Mouse (Mus musculus): ENCODE measurements at regions not wholly inside any gene's neighbourhood (a gene's known extent, or its start where the extent isn't known, plus 50 kb on each side); places are given as distances from the start of the nearest gene placed in this dataset.

DNA sequence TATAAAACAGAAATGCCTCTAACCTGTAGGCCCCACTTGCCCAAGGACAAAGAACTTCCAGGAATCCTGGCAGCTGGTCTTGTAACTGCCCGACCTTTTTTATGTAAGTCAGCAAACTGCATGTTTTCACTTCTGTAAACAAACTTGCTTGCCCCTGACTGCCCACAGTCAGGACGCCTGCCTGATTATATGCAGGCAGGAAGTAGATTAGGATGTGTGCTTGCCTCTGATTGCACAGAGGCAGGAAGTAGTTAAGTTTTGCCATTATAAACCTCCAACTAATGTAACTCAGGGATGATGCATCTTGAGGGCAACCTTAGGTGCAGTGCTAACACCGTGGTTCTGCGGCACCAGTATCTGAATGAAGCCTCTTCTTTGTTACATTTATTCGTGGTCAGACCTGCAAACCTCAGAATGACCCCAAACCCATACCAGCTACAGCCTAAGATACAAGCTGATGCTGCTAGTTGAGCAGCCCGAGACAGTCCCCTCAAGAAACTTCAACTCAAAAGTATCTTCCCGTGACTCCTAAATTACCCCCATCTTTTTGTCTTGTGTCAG is 114.8 kb downstream of the Rpap3 start (continued):
- TF ChIP-seq MAFK (IDR thresholded peaks at IDR 0.05; ENCODE audit: borderline replicate concordance, low read depth, low read length) = peak; percentile 92
- TF ChIP-seq POLR2AphosphoS5 (IDR thresholded peaks at IDR 0.05; ENCODE audit: borderline replicate concordance, low read depth, low read length) = no peak
- TF ChIP-seq E2F4 (IDR thresholded peaks at IDR 0.05; ENCODE audit: borderline replicate concordance, low read depth, low read length) = no peak

DNA sequence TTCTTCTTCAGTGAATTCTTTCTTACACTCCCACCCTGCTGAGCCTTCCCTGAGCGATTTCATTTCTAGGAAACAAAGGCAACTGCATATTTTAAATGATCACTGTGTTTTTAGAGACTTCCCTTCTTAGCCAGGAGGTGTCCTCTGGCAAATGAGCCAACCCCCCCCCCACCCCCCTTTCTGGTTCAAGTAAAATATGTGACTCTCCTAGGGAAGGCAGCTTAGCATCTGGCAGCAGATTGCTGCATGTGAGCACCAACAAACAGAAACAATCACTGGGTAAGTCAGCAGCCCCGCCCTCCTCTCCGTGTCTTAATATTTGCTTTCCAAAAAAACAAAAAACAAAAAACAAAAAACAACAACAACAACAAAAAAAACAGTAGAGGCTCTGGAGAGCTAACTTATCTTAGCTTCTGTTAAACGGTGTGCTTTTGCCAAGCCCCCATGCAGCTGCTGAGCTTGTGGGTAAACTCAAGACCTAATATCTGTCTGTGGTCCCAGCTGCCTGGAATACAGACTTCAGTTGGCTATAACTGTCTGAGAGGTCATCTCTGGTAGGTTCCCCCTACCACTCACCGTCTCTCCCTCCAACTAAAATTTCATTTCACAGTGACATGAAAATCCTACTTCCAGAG is 117.9 kb downstream of the Rpap3 start:
- H3K27me3 ChIP-seq (ENCODE audit: control insufficient read depth in 1 of 2, insufficient read depth in 2 of 2, low read length in 2 of 2) = no peaks in the 10 kb centered on the region

DNA sequence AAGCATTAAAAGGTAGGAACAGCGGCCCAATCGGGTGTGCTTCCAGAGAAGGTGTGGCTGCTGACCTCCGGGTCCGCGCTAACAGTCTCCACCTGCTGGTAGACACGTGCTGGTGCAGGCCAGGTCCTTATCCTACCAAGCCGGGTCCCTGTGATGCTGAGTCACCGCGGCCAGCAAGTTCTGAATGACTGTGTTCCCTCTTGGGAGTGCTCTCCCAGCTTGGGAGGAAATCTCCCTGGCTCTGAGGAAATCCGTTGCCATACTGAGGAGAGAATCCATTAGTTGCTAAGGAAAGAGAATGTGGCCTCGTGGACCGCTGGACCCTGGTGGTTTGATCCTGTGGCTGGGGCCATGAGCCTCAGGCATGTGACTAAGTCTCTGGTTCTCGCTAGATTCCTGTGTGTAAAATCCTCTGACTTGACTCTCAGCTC is 123.9 kb downstream of the Rpap3 start:
- Histone ChIP-seq H3K79me2 (ENCODE audit: control insufficient read depth, insufficient read depth, low read length, poor library complexity) (no peaks in the 10 kb centered on the region), H3K9ac (ENCODE audit: control insufficient read depth, low read depth, low read length, poor library complexity, severe bottlenecking) (peak overlapping the region; percentile 35), H3K27ac (ENCODE audit: control insufficient read depth, low read depth, low read length) (peak overlapping the region; percentile 4; the same call in 1 of the 2 replicates)
- TF ChIP-seq TAL1 (IDR thresholded peaks at IDR 0.05; ENCODE audit: low read length) (no peak), CTCF (IDR thresholded peaks at IDR 0.05 in 2 of 3, conservative IDR thresholded peaks at IDR 0.05 in 1 of 3; ENCODE audit: control insufficient read depth in 1 of 3, insufficient read depth in 1 of 3, low read depth in 2 of 3, low read length in 3 of 3, poor library complexity in 1 of 3, severe bottlenecking in 1 of 3) (peak; percentile 86 to 96 (median 93)), ETS1 (IDR thresholded peaks at IDR 0.05; ENCODE audit: low read depth, low read length) (peak; percentile 50; the same call in 1 of the 2 replicates), HCFC1 (IDR thresholded peaks at IDR 0.05; ENCODE audit: low read depth, low read length) (peak; percentile 33; the same call in 1 of the 2 replicates), MXI1 (IDR thresholded peaks at IDR 0.05; ENCODE audit: low read depth, low read length) (peak; percentile 46), CHD2 (IDR thresholded peaks at IDR 0.05; ENCODE audit: low read length) (no peak), E2F4 (IDR thresholded peaks at IDR 0.05; ENCODE audit: borderline replicate concordance, low read depth, low read length) (no peak), POLR2A (IDR thresholded peaks at IDR 0.05; ENCODE audit: control insufficient read depth in 1 of 2, insufficient read depth in 1 of 2, low read depth in 1 of 2, low read length in 2 of 2, poor library complexity in 1 of 2) (peak in 1 of 2 experiments; percentile 40; a peak in 1 of 4 replicates), POLR2AphosphoS2 (IDR thresholded peaks at IDR 0.05; ENCODE audit: low read length) (no peak), TCF12 (IDR thresholded peaks at IDR 0.05; ENCODE audit: low read depth, low read length) (peak; percentile 38; the same call in 1 of the 2 replicates), ZC3H11A (IDR thresholded peaks at IDR 0.05; ENCODE audit: low read depth, low read length) (peak; percentile 66), POLR2AphosphoS5 (IDR thresholded peaks at IDR 0.05; ENCODE audit: borderline replicate concordance, low read depth, low read length) (no peak), ZKSCAN1 (IDR thresholded peaks at IDR 0.05; ENCODE audit: low read depth, low read length) (no peak), MYB (IDR thresholded peaks at IDR 0.05; ENCODE audit: low read depth, low read length) (no peak), ZMIZ1 (IDR thresholded peaks at IDR 0.05; ENCODE audit: low read depth, low read length) (no peak), JUND (IDR thresholded peaks at IDR 0.05; ENCODE audit: low read depth, low read length) (peak; percentile 22; the same call in 1 of the 2 replicates), NELFE (IDR thresholded peaks at IDR 0.05; ENCODE audit: low read depth, low read length) (no peak), MAFK (IDR thresholded peaks at IDR 0.05; ENCODE audit: borderline replicate concordance, low read depth, low read length) (peak; percentile 89), ZNF384 (IDR thresholded peaks at IDR 0.05; ENCODE audit: low read depth, low read length) (no peak), UBTF (IDR thresholded peaks at IDR 0.05; ENCODE audit: borderline replicate concordance, insufficient read depth, low read depth, low read length) (no peak)

More for the DNA sequence above, 117.9 kb downstream of the Rpap3 start:
- Histone ChIP-seq H3K4me1 (ENCODE audit: control insufficient read depth in 1 of 2, insufficient read depth in 2 of 2, low read length in 2 of 2) (peaks cover 20 to 31% of the 10 kb centered on the region in 2 experiments), H3K4me3 (ENCODE audit: control insufficient read depth in 1 of 2, insufficient read depth in 1 of 2, low read depth in 2 of 2, low read length in 2 of 2) (peak overlapping the region in 1 of 2 experiments; percentile 5; a peak in 1 of 4 replicates), H3K9ac (ENCODE audit: control insufficient read depth, low read depth, low read length, poor library complexity, severe bottlenecking) (no peak overlapping the region), H3K9me3 (replicated peaks; ENCODE audit: insufficient read depth, low read length) (no peaks in the 10 kb centered on the region), H3K27ac (ENCODE audit: control insufficient read depth, low read depth, low read length) (no peak overlapping the region), H3K36me3 (ENCODE audit: control insufficient read depth in 1 of 2, insufficient read depth in 2 of 2, low read length in 2 of 2) (peaks cover 0 to 26% of the 10 kb centered on the region in 2 experiments; a peak in 2 of 4 replicates), H3K79me2 (ENCODE audit: control insufficient read depth, insufficient read depth, low read length, poor library complexity) (no peaks in the 10 kb centered on the region)
- TF ChIP-seq CHD2 (IDR thresholded peaks at IDR 0.05; ENCODE audit: low read length) (no peak), MYB (IDR thresholded peaks at IDR 0.05; ENCODE audit: low read depth, low read length) (peak; percentile 63), CHD1 (IDR thresholded peaks at IDR 0.05; ENCODE audit: low read depth, low read length) (no peak), MAFK (IDR thresholded peaks at IDR 0.05; ENCODE audit: borderline replicate concordance, low read depth, low read length) (0 out of 2 replicates have a peak, but pooled peaks have one; percentile 22), ETS1 (IDR thresholded peaks at IDR 0.05; ENCODE audit: low read depth, low read length) (peak; percentile 56; the same call in 1 of the 2 replicates), MXI1 (IDR thresholded peaks at IDR 0.05; ENCODE audit: low read depth, low read length) (peak; percentile 6; the same call in 1 of the 2 replicates), EP300 (IDR thresholded peaks at IDR 0.05; ENCODE audit: low read depth in 1 of 2, low read length in 2 of 2) (peak; percentile 32 to 63; a peak in 1 of 4 replicates), BHLHE40 (IDR thresholded peaks at IDR 0.05; ENCODE audit: borderline replicate concordance, low read depth, low read length) (peak; percentile 34; the same call in 1 of the 2 replicates), POLR2AphosphoS2 (IDR thresholded peaks at IDR 0.05; ENCODE audit: low read length) (no peak), ZNF384 (IDR thresholded peaks at IDR 0.05; ENCODE audit: low read depth, low read length) (peak; percentile 34; the same call in 1 of the 2 replicates), POLR2A (IDR thresholded peaks at IDR 0.05; ENCODE audit: control insufficient read depth in 1 of 2, insufficient read depth in 1 of 2, low read depth in 1 of 2, low read length in 2 of 2, poor library complexity in 1 of 2) (no peak), JUND (IDR thresholded peaks at IDR 0.05; ENCODE audit: low read depth, low read length) (no peak), ZKSCAN1 (IDR thresholded peaks at IDR 0.05; ENCODE audit: low read depth, low read length) (no peak), TCF12 (IDR thresholded peaks at IDR 0.05; ENCODE audit: low read depth, low read length) (peak; percentile 47; the same call in 1 of the 2 replicates), NRF1 (IDR thresholded peaks at IDR 0.05; ENCODE audit: insufficient read depth, low read depth, low read length, poor library complexity, severe bottlenecking) (no peak)
- DNase-seq (ENCODE audit: low read depth, low spot score) = peak; percentile 51

More for the DNA sequence above, 123.9 kb downstream of the Rpap3 start:
- Histone ChIP-seq H3K4me1 (ENCODE audit: control insufficient read depth in 1 of 2, insufficient read depth in 2 of 2, low read length in 2 of 2) (peaks cover 8 to 16% of the 10 kb centered on the region in 2 experiments; a peak in 3 of 4 replicates), H3K4me3 (ENCODE audit: control insufficient read depth in 1 of 2, insufficient read depth in 1 of 2, low read depth in 2 of 2, low read length in 2 of 2) (peak overlapping the region; percentile 46 to 64), H3K27me3 (ENCODE audit: control insufficient read depth in 1 of 2, insufficient read depth in 2 of 2, low read length in 2 of 2) (no peaks in the 10 kb centered on the region), H3K9me3 (replicated peaks; ENCODE audit: insufficient read depth, low read length) (no peaks in the 10 kb centered on the region), H3K36me3 (ENCODE audit: control insufficient read depth in 1 of 2, insufficient read depth in 2 of 2, low read length in 2 of 2) (peaks cover 0 to 6% of the 10 kb centered on the region in 2 experiments; a peak in 1 of 4 replicates)
- DNase-seq (ENCODE audit: low read depth, low spot score) = peak; percentile 95

Measured in MEL (cell line).